Mouse (Mus musculus) T-helper 17 cell (primary cell): ENCODE data around the gene Csta1.
"Not testable (repeated sequence)": the region's sequence is repeated elsewhere in the genome, so short reads cannot be mapped to it uniquely, and the experiment has no call there.

Experiments used
- in situ Hi-C, 2 experiments: fragments of 300-600 bp; cut with MboI, MseI; formaldehyde crosslinking; loops; 1 replicate in 1 of 2; 2 replicates in 1 of 2; pipeline ENCODE4 v1.15.1; 2025; ENCODE audit warnings: high pct_unique_total_duplicates in 2 of 2

The Csta1 gene

GRCm38 (mm10) chr16:36131141-36131540 lies at the start of gene Csta1:
Csta1 (minus strand) TSS chr16:36131241.
- in situ Hi-C loops: no loop called here

GRCm38 (mm10) chr16:36179910-36180309 lies 48.9 kb upstream of the Csta1 start:
- in situ Hi-C loops: no loop called here

GRCm38 (mm10) chr16:36176108-36176507 lies 45.1 kb upstream of the Csta1 start:
- in situ Hi-C loops: no loop called here

GRCm38 (mm10) chr16:36167841-36168240 lies 36.8 kb upstream of the Csta1 start:
- in situ Hi-C loops: not testable (repeated sequence)

GRCm38 (mm10) chr16:36156402-36156975 lies 25.4 kb upstream of the Csta1 start, which contains the start of gene Stfa2l1:
Stfa2l1 (plus strand) TSS chr16:36156811.
- in situ Hi-C loops: no loop called here

- in situ Hi-C loops: no loop called here
Observed at GRCm38 (mm10) chr16:36138201-36138600, 7.2 kb upstream of the Csta1 start.

- in situ Hi-C loops: no loop called here
Observed at GRCm38 (mm10) chr16:36128092-36128491, 2.9 kb downstream of the Csta1 start.

GRCm38 (mm10) chr16:36115751-36116150 lies 15.3 kb downstream of the Csta1 start:
- in situ Hi-C loops: not testable (repeated sequence)

- in situ Hi-C loops: not testable (repeated sequence)
Observed at GRCm38 (mm10) chr16:36111486-36111885, 19.6 kb downstream of the Csta1 start.

GRCm38 (mm10) chr16:36102211-36102610 lies 28.8 kb downstream of the Csta1 start:
- in situ Hi-C loops: no loop called here

GRCm38 (mm10) chr16:36101526-36101925 lies 29.5 kb downstream of the Csta1 start:
- in situ Hi-C loops: no loop called here

- in situ Hi-C loops: not testable (repeated sequence)
Observed at GRCm38 (mm10) chr16:36097813-36098499, 33.1 kb downstream of the Csta1 start.

GRCm38 (mm10) chr16:36094079-36094478 lies 37.0 kb downstream of the Csta1 start:
- in situ Hi-C loops: no loop called here

GRCm38 (mm10) chr16:36090785-36091509 lies 40.1 kb downstream of the Csta1 start:
- in situ Hi-C loops: no loop called here

- in situ Hi-C loops: loop anchor here in 1 of 2 experiments (5.0 kb wide), 1 partner anchor 732 kb away; no protein-coding TSS in a partner anchor
Observed at GRCm38 (mm10) chr16:36089850-36090616, 41.0 kb downstream of the Csta1 start.

GRCm38 (mm10) chr16:36089065-36089464 lies 42.0 kb downstream of the Csta1 start:
- in situ Hi-C loops: loop anchor here in 1 of 2 experiments (5.0 kb wide), 1 partner anchor 733 kb away; no protein-coding TSS in a partner anchor

GRCm38 (mm10) chr16:36087846-36088245 lies 43.2 kb downstream of the Csta1 start:
- in situ Hi-C loops: loop anchor here in 1 of 2 experiments (5.0 kb wide), 1 partner anchor 734 kb away; no protein-coding TSS in a partner anchor

- in situ Hi-C loops: loop anchor here in 1 of 2 experiments (10.0 kb wide), 1 partner anchor 545 kb away; no protein-coding TSS in a partner anchor
Observed at GRCm38 (mm10) chr16:36079916-36080315, 51.1 kb downstream of the Csta1 start.

- in situ Hi-C loops: loop anchor here in 1 of 2 experiments (10.0 kb wide), 1 partner anchor 550 kb away; no protein-coding TSS in a partner anchor
Observed at GRCm38 (mm10) chr16:36074772-36075171, 56.3 kb downstream of the Csta1 start.

- in situ Hi-C loops: loop anchor here in 1 of 2 experiments (10.0 kb wide), 1 partner anchor 552 kb away; no protein-coding TSS in a partner anchor
Observed at GRCm38 (mm10) chr16:36072410-36073011, 58.5 kb downstream of the Csta1 start.
